Mouse (Mus musculus) spleen, adult 12 weeks (tissue): ENCODE data around the gene Agbl2.

Source experiments
- DNase-seq: peaks from one replicate; pipeline ENCODE4 v3.0.0; 2022; ENCODE audit warnings: low spot score

Agbl2 gene

GRCm38 (mm10) chr2:90782458-90782857 is at the start of gene Agbl2:
Gene Agbl2 (plus strand): TSS chr2:90782727.
- no peak for DNase-seq

DNA sequence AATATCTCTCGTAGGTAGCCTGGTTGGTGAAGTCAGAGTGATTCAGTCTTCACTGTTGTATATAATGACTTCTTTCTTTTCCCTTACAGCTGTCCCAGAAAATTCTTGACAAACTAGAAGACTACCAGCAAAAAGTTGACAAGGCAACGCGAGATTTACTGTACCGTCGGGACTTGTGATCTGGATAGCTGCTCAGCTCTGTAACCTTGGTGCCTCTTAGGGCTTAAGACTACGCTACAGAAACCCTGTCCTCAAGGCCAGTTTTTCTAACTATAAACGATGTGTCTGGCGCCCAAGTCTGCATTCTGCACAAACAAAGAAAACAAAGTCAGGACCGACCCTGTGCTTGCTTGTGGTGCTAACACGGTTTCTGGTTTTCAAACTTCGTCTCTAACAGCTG is 47.2 kb upstream of the Agbl2 start:
- no peak for DNase-seq

GRCm38 (mm10) chr2:90738801-90739200 is 43.7 kb upstream of the Agbl2 start:
- DNase-seq: no peak

DNA sequence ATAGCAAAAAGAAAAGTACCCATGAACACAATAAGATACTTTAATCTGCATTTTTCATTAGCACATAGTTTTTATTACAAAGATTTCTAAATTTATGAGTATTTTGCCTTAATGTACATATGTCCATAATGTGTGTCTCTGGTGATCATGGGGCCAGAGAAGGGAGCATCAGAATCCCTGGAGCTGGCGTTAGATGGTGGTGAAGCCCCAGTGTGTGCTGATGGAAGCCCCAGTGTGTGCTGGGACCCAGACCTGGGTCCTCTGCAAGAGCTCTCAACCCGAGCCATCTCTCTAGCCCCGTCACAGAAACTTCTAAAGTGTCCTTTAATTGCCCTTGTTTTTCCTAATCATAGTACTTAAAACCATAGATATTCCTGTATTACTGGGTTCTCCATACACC is 43.2 kb upstream of the Agbl2 start:
- no peak for DNase-seq

GRCm38 (mm10) chr2:90739921-90740320 is 42.6 kb upstream of the Agbl2 start:
- no peak for DNase-seq

DNA sequence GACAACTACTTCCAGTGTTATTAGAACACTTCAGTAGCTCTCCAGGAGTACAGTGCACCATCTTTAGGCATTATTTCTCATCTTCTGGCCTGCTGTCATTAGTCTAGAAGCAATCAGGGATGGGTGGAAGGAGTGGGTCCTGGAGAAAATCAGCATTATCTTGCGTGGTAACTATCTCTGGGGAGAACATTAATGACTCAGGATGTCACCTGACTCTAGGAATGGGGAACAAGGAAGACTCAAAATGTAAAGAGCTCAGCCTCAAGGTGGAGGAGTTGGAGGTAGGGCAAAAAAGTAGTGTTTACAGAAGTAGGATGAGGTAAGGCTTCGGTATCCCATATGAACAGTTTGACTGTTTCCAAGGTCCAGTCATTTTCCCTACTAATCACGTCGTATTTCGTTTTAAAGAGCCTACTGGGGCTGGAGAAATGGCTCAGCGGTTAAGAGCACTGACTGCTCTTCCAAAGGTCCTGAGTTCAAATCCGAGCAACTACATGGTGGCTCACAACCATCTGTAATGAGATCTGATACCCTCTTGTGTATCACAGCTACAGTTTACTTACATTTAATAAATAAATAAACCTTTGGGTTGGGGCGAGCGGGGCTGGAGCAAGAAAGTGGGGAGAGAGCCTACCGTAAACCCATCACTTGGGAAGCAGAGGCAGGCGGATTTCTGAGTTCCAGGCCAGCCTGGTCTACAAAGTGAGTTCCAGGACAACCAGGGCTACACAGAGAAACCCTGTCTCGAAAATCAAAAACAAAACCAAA is 38.1 kb upstream of the Agbl2 start:
- DNase-seq: no peak

DNA sequence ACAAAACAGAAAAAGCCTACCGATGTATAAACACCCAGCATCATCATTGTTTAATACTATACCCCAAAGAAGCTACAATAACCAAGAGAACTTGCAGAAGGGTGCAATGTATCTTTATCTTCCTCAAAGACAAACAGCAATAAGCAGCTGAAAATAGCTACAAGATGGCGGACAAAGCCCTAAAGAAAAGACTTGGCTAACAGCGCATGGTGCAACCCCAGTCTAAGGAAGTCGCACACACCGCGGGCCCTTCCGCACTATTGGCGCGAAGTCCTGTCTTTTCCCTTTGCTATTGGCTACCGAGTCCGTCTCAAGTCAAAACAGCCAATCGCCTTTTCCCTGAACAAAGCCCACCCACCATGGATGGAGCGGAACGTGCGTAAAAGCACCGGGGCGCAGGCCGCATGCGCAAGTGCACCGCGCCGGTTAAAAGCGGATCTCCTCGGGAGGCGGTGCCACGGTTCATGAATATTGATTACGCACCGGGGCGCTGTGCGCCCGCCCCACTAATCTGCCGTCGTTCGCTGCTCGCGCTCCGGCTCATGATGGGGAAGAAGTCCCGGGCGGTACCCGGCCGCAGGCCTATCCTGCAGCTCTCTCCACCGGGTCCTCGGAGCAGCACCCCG is 37.4 kb upstream of the Agbl2 start, which contains the start of gene Fnbp4:
TSS of gene Fnbp4 (plus strand) at position 318 of the 626 bp plus-strand sequence.
- DNase-seq: peak; percentile 96

GRCm38 (mm10) chr2:90745740-90746537 is 36.6 kb upstream of the Agbl2 start:
- DNase-seq: no peak

GRCm38 (mm10) chr2:90746538-90746865 is 36.0 kb upstream of the Agbl2 start:
- DNase-seq: no peak

GRCm38 (mm10) chr2:90747131-90747530 is 35.4 kb upstream of the Agbl2 start:
- no peak for DNase-seq

GRCm38 (mm10) chr2:90749676-90750459 is 32.7 kb upstream of the Agbl2 start:
- DNase-seq: no peak

DNA sequence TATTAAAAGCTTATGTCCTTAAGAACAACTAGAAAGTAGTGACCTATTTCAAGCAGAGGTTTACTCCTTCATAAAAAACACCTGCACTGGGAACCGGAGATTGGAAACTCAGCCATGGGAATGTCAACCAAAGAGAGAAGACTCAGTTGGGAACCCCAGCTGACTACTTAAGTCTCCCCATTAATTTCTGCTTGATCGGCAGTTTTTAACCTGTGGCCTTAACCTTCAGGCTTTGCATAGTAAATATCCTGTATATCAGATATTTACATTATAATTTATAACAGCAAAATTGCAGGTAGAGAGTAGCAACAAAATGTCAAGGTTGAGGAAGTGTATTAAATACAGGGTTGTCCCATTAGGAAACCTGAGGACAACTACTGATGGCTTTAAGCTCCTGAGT is 29.0 kb upstream of the Agbl2 start:
- DNase-seq: no peak

- DNase-seq: no peak
Measured at GRCm38 (mm10) chr2:90754188-90754587, 28.3 kb upstream of the Agbl2 start.

- DNase-seq: no peak
Measured at GRCm38 (mm10) chr2:90765123-90765522, 17.4 kb upstream of the Agbl2 start.

- DNase-seq: no peak
Measured at GRCm38 (mm10) chr2:90781323-90781722, 1.2 kb upstream of the Agbl2 start.

GRCm38 (mm10) chr2:90781938-90782337 is 589 bp upstream of the Agbl2 start:
- DNase-seq: no peak

- no peak for DNase-seq
Measured at GRCm38 (mm10) chr2:90782901-90783486, 467 bp downstream of the Agbl2 start.

- no peak for DNase-seq
Measured at GRCm38 (mm10) chr2:90788126-90788525, 5.6 kb downstream of the Agbl2 start.

DNA sequence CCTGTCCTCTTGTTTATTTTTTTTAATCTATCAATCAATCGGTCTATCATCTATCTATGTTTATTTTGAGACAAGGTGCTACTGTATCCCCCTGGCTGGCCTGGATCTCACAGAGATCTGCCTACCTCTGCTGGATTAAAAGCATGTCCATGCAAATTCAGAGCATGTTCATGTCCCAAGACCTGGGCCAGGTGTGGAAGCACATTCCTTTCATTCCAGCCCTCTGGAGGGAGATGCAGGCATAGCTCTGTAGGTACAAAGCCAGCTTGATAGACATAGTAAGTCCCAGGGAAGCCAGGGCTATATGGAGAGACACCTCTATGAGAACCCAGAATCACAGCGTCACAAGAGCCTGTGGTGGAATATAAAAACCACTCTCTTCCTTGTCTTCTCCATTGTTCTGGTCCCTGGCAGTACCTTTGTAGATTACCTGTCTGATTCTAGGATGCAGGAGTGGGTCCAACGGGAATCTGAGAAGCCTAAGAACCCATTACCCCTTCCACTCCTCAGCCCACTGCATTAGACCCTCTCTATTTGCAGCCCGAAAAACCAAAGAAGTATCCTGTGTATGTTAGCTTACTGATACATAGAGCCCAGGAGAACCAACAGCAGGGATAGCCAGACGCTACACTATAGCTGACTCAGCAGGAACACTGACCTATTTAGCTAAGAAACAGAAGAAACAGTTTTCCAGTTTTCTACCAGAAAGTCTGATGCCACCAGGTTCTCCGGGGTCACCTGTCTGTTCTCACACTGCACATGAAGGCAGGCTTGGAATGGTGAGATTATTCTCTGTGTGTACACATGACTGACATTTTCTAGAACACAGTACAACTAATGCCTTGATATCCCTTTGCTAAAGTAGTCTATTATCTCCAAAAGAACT is 26.0 kb downstream of the Agbl2 start:
- DNase-seq: no peak

DNA sequence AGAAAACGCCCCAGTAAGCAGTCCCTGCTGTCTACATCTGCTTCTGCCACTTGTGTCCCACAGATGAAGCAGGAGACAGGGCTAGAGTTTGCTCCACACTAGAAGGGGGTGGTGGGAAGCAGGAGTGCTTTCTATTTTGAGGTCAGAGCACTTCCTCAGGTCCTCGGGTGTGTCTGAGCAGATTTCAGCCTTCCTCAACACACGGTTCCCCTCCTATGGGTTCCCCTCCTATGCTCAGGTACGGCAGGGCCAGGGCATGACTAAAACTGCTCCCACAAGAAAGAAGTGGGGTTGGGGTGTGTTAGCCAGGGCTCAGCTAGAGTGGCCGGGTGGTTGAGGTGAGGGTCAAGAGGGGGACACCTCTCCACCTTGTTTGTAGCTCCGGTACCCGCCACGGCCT is 28.2 kb downstream of the Agbl2 start:
- no peak for DNase-seq

GRCm38 (mm10) chr2:90815266-90815665 is 32.7 kb downstream of the Agbl2 start:
- DNase-seq: no peak
